Mouse (Mus musculus) cerebellum, postnatal 36 days (tissue): Measurements from ENCODE around the gene Lrrc4b.

ENCODE experiments used
- DNase-seq, 2 experiments: peaks; one replicate each; pipeline ENCODE4 v3.0.0; 2021 to 2022; ENCODE audit warnings: mixed read lengths in 2 of 2

The Lrrc4b gene

GRCm38 (mm10) chr7:44437188-44437587 lies 8.4 kb downstream of the Lrrc4b start:
- no peak for DNase-seq

GRCm38 (mm10) chr7:44437933-44438332 lies 9.1 kb downstream of the Lrrc4b start:
- peak; percentile 58 to 62 for DNase-seq

GRCm38 (mm10) chr7:44439696-44440095 lies 10.9 kb downstream of the Lrrc4b start:
- no peak for DNase-seq

- DNase-seq = no peak
These were observed 11.7 kb downstream of the Lrrc4b start for GRCm38 (mm10) chr7:44440479-44440878.

GRCm38 (mm10) chr7:44441180-44441579 lies 12.4 kb downstream of the Lrrc4b start:
- DNase-seq = no peak

- DNase-seq = peak; percentile 72 to 75
These were observed 12.9 kb downstream of the Lrrc4b start for GRCm38 (mm10) chr7:44441648-44442109.

GRCm38 (mm10) chr7:44442407-44442821 lies 13.6 kb downstream of the Lrrc4b start:
- peak; percentile 54 to 56 for DNase-seq

GRCm38 (mm10) chr7:44443268-44444173 lies 14.7 kb downstream of the Lrrc4b start:
- DNase-seq = peak; percentile 73 to 76

- DNase-seq = peak; percentile 31 to 46
These were observed 16.2 kb downstream of the Lrrc4b start for GRCm38 (mm10) chr7:44444886-44445527.

GRCm38 (mm10) chr7:44445528-44445923 lies 16.7 kb downstream of the Lrrc4b start:
- DNase-seq = peak; percentile 41 to 45

- DNase-seq = peak; percentile 71 to 78
These were observed 17.4 kb downstream of the Lrrc4b start for GRCm38 (mm10) chr7:44446070-44446855.

- peak in 1 of 2 experiments; percentile 1 for DNase-seq
These were observed 24.4 kb downstream of the Lrrc4b start for GRCm38 (mm10) chr7:44453256-44453655.

- DNase-seq = no peak
These were observed 27.5 kb downstream of the Lrrc4b start for GRCm38 (mm10) chr7:44456302-44456701.

GRCm38 (mm10) chr7:44460067-44460466 lies 31.2 kb downstream of the Lrrc4b start:
- DNase-seq = peak; percentile 3 to 13

GRCm38 (mm10) chr7:44460767-44461502 lies 32.1 kb downstream of the Lrrc4b start:
- peak in 1 of 2 experiments; percentile 33 for DNase-seq

- DNase-seq = no peak
These were observed 32.8 kb downstream of the Lrrc4b start for GRCm38 (mm10) chr7:44461503-44462217.

- peak; percentile 37 to 54 for DNase-seq
These were observed 33.6 kb downstream of the Lrrc4b start for GRCm38 (mm10) chr7:44462218-44463055.

- DNase-seq = no peak
These were observed 34.2 kb downstream of the Lrrc4b start for GRCm38 (mm10) chr7:44463056-44463425.

- peak in 1 of 2 experiments; percentile 43 for DNase-seq
These were observed 34.9 kb downstream of the Lrrc4b start for GRCm38 (mm10) chr7:44463556-44464225.

- DNase-seq = peak; percentile 96
These were observed 35.7 kb downstream of the Lrrc4b start for GRCm38 (mm10) chr7:44464511-44464910.
